Mouse (Mus musculus) CH12.LX (cell line): ENCODE measurements at regions not wholly inside any gene's neighbourhood (a gene's known extent, or its start where the extent isn't known, plus 50 kb on each side); places are given as distances from the start of the nearest gene placed in this dataset.

Experiments
- DNase-seq: peaks from one replicate; pipeline ENCODE4 v3.0.0-alpha.2; 2013; ENCODE audit errors: extremely low read depth
- H3K27ac ChIP-seq: 2 replicates; pipeline ENCODE4 v1.5.1; 2012; ENCODE audit warnings: low read depth, mild to moderate bottlenecking, control low read depth, moderate library complexity; ENCODE audit not compliant: insufficient read depth
- H3K27me3 ChIP-seq: replicated peaks from 2 replicates; pipeline ENCODE3; 2012; ENCODE audit warnings: inconsistent platforms
- H3K36me3 ChIP-seq, 2 experiments: replicated peaks in 1 of 2; 2 replicates each; pipeline versions ENCODE3 to v1.6.1; 2012; ENCODE audit warnings: inconsistent platforms in 1 of 2, low read length in 1 of 2, mild to moderate bottlenecking in 1 of 2, mixed read lengths in 1 of 2, moderate library complexity in 1 of 2; ENCODE audit not compliant: control insufficient read depth in 1 of 2, insufficient read depth in 1 of 2
- H3K4me1 ChIP-seq, 2 experiments: 2 replicates each; pipeline ENCODE4 v1.6.1; 2012; ENCODE audit warnings: inconsistent platforms in 1 of 2, moderate library complexity in 1 of 2; ENCODE audit not compliant: insufficient read depth in 2 of 2, control insufficient read depth in 1 of 2
- H3K4me2 ChIP-seq: 2 replicates; pipeline ENCODE4 v1.6.1; 2012; ENCODE audit warnings: low read depth, mild to moderate bottlenecking, control low read depth; ENCODE audit not compliant: poor library complexity, insufficient read depth, severe bottlenecking
- H3K4me3 ChIP-seq, 3 experiments: fragments of 150-350 bp in 1 of 3; sonication (generic) in 1 of 3; replicated peaks in 1 of 3; 2 replicates each; pipeline versions ENCODE3 to v1.5.1; 2011 to 2012; ENCODE audit warnings: low read depth in 2 of 3, low read length in 2 of 3, mild to moderate bottlenecking in 2 of 3, moderate library complexity in 2 of 3, control low read depth in 1 of 3, improper control_type of control experiment in 1 of 3, inconsistent platforms in 1 of 3, mixed read lengths in 1 of 3; ENCODE audit not compliant: poor library complexity in 1 of 3
- H3K79me2 ChIP-seq: replicated peaks from 2 replicates; pipeline ENCODE4 v1.6.1; 2012; ENCODE audit warnings: mild to moderate bottlenecking, moderate library complexity; ENCODE audit not compliant: control insufficient read depth, poor library complexity, insufficient read depth, severe bottlenecking; ENCODE audit errors: extremely low read depth
- H3K9ac ChIP-seq: 2 replicates; pipeline ENCODE4 v1.6.1; 2012; ENCODE audit warnings: low read depth, mild to moderate bottlenecking, control low read depth, moderate library complexity; ENCODE audit not compliant: insufficient read depth
- H3K9me3 ChIP-seq: replicated peaks from 2 replicates; pipeline ENCODE3; 2012; ENCODE audit warnings: low read length, inconsistent platforms, mixed read lengths
- CTCF ChIP-seq, 2 experiments: IDR thresholded peaks in 1 of 2; conservative IDR thresholded peaks in 1 of 2; 2 replicates each; pipeline ENCODE4 v1.5.1; 2011 to 2012; ENCODE audit warnings: low read depth in 2 of 2, low read length in 2 of 2, improper control_type of control experiment in 1 of 2, inconsistent platforms in 1 of 2, mild to moderate bottlenecking in 1 of 2, moderate library complexity in 1 of 2
- EP300 ChIP-seq: IDR thresholded peaks from 2 replicates; pipeline ENCODE4 v1.6.1; 2011; ENCODE audit warnings: low read length, improper control_type of control experiment
- ETS1 ChIP-seq: conservative IDR thresholded peaks from 2 replicates; pipeline ENCODE4 v1.6.1; 2012; ENCODE audit warnings: low read depth, mild to moderate bottlenecking, inconsistent platforms, low read length, improper control_type of control experiment, moderate library complexity
- HCFC1 ChIP-seq: IDR thresholded peaks from 2 replicates; pipeline ENCODE4 v1.6.1; 2012; ENCODE audit warnings: low read depth, mild to moderate bottlenecking, inconsistent platforms, low read length, improper control_type of control experiment
- JUND ChIP-seq: conservative IDR thresholded peaks from 2 replicates; pipeline ENCODE4 v1.6.1; 2011; ENCODE audit warnings: low read depth, low read length, improper control_type of control experiment
- MAFK ChIP-seq: IDR thresholded peaks from 2 replicates; pipeline ENCODE4 v1.6.1; 2011; ENCODE audit warnings: low read length, improper control_type of control experiment; ENCODE audit not compliant: insufficient replicate concordance
- MAX ChIP-seq: IDR thresholded peaks from 2 replicates; pipeline ENCODE4 v1.6.1; 2011; ENCODE audit warnings: low read length, improper control_type of control experiment
- MEF2A ChIP-seq: IDR thresholded peaks from 2 replicates; pipeline ENCODE4 v1.6.1; 2014; ENCODE audit warnings: low read depth, mild to moderate bottlenecking, inconsistent platforms, low read length, improper control_type of control experiment, borderline replicate concordance
- MXI1 ChIP-seq: IDR thresholded peaks from 2 replicates; pipeline ENCODE4 v1.6.1; 2011; ENCODE audit warnings: mild to moderate bottlenecking, low read depth, low read length, improper control_type of control experiment
- NELFE ChIP-seq: IDR thresholded peaks from 2 replicates; pipeline ENCODE4 v1.6.1; 2011; ENCODE audit warnings: low read depth, low read length, improper control_type of control experiment
- NRF1 ChIP-seq: IDR thresholded peaks from 2 replicates; pipeline ENCODE4 v1.6.1; 2014; ENCODE audit warnings: low read depth, mild to moderate bottlenecking, inconsistent platforms, low read length, improper control_type of control experiment, moderate library complexity
- POLR2A ChIP-seq: IDR thresholded peaks from 2 replicates; pipeline ENCODE4 v1.6.1; 2011; ENCODE audit warnings: low read depth, mild to moderate bottlenecking, improper control_type of control experiment, low read length
- POLR2AphosphoS2 ChIP-seq: IDR thresholded peaks from 2 replicates; pipeline ENCODE4 v1.6.1; 2011; ENCODE audit warnings: low read depth, low read length, improper control_type of control experiment
- TBP ChIP-seq: conservative IDR thresholded peaks from 2 replicates; pipeline ENCODE4 v1.6.1; 2011; ENCODE audit warnings: low read depth, low read length, improper control_type of control experiment
- UBTF ChIP-seq: IDR thresholded peaks from 2 replicates; pipeline ENCODE4 v1.6.1; 2012; ENCODE audit warnings: low read depth, mild to moderate bottlenecking, inconsistent platforms, low read length, improper control_type of control experiment, moderate library complexity
- USF1 ChIP-seq: IDR thresholded peaks from 2 replicates; pipeline ENCODE4 v1.6.1; 2014; ENCODE audit warnings: low read depth, mild to moderate bottlenecking, inconsistent platforms, low read length, improper control_type of control experiment
- ZNF384 ChIP-seq: IDR thresholded peaks from 2 replicates; pipeline ENCODE4 v1.6.1; 2012; ENCODE audit warnings: low read depth, low read length, improper control_type of control experiment, inconsistent platforms
- dilution Hi-C: fragments of 300-500 bp; cut with MboI; formaldehyde crosslinking; loops from 2 replicates; pipeline ENCODE4 v1.14.3; 2020; ENCODE audit warnings: low sequenced_read_pairs; ENCODE audit not compliant: extremely low pct_unique_long_range_greater_than_20kb, extremely low pct_ligation_motif_present
- in situ Hi-C: fragments of 300-500 bp; cut with MboI; formaldehyde crosslinking; loops from 3 replicates; pipeline ENCODE4 v1.14.3; 2019; ENCODE audit warnings: low sequenced_read_pairs, low pct_ligation_motif_present, low pct_unique_long_range_greater_than_20kb, mixed read lengths

- no peak for DNase-seq
- H3K4me2 ChIP-seq = no peak overlapping the region
- peaks cover 31% of the 10 kb centered on the region for H3K27me3 ChIP-seq
- no peak overlapping the region for H3K9ac ChIP-seq
- H3K4me1 ChIP-seq = no peaks in the 10 kb centered on the region
- no peaks in the 10 kb centered on the region for H3K79me2 ChIP-seq
- in situ Hi-C loops (no loop called here), dilution Hi-C loops (no loop called here)
- no peaks in the 10 kb centered on the region for H3K36me3 ChIP-seq
- no peaks in the 10 kb centered on the region for H3K9me3 ChIP-seq
- no peak overlapping the region for H3K27ac ChIP-seq
- H3K4me3 ChIP-seq = no peak overlapping the region
- no peak for TF ChIP-seq MEF2A
- no peak for TF ChIP-seq EP300
- TF ChIP-seq NELFE = no peak
- no peak for TF ChIP-seq JUND
- no peak for TF ChIP-seq TBP
- TF ChIP-seq CTCF (conservative IDR thresholded peaks at IDR 0.05 in 1 of 2, IDR thresholded peaks at IDR 0.05 in 1 of 2; ENCODE audit: low read depth in 2 of 2, low read length in 2 of 2) = no peak
Measured at GRCm38 (mm10) chr6:107924200-107924735, 140.6 kb upstream of the Setmar start.

GRCm38 (mm10) chr6:107930439-107931173 is 134.2 kb upstream of the Setmar start:
- no peak overlapping the region for H3K4me3 ChIP-seq
- no peaks in the 10 kb centered on the region for H3K9me3 ChIP-seq
- H3K27me3 ChIP-seq = peaks cover 62% of the 10 kb centered on the region
- H3K79me2 ChIP-seq = no peaks in the 10 kb centered on the region
- dilution Hi-C loops = no loop called here
- H3K9ac ChIP-seq = no peak overlapping the region
- no peak overlapping the region for H3K4me2 ChIP-seq
- H3K27ac ChIP-seq = no peak overlapping the region
- H3K4me1 ChIP-seq = no peaks in the 10 kb centered on the region
- DNase-seq = no peak
- H3K36me3 ChIP-seq = no peaks in the 10 kb centered on the region
- no peak for TF ChIP-seq USF1
- no peak for TF ChIP-seq EP300
- no peak for TF ChIP-seq POLR2A
- no peak for TF ChIP-seq POLR2AphosphoS2
- TF ChIP-seq HCFC1 = no peak
- TF ChIP-seq NRF1 = no peak
- no peak for TF ChIP-seq CTCF (conservative IDR thresholded peaks at IDR 0.05 in 1 of 2, IDR thresholded peaks at IDR 0.05 in 1 of 2; ENCODE audit: low read depth in 2 of 2, low read length in 2 of 2)
- no peak for TF ChIP-seq MXI1
- in situ Hi-C loops = no loop called here

GRCm38 (mm10) chr6:107931174-107931557 is 133.7 kb upstream of the Setmar start:
- Histone ChIP-seq H3K9ac (no peak overlapping the region), H3K4me2 (no peak overlapping the region), H3K79me2 (no peaks in the 10 kb centered on the region), H3K27ac (no peak overlapping the region), H3K27me3 (peaks cover 67% of the 10 kb centered on the region), H3K9me3 (no peaks in the 10 kb centered on the region), H3K36me3 (no peaks in the 10 kb centered on the region), H3K4me1 (no peaks in the 10 kb centered on the region), H3K4me3 (no peak overlapping the region)
- TF ChIP-seq MEF2A = no peak
- TF ChIP-seq MXI1 = no peak
- no peak for TF ChIP-seq ZNF384
- TF ChIP-seq NELFE = no peak
- no peak for TF ChIP-seq POLR2A
- no peak for TF ChIP-seq UBTF
- TF ChIP-seq MAX = no peak
- no peak for TF ChIP-seq MAFK
- TF ChIP-seq TBP = no peak
- TF ChIP-seq CTCF (conservative IDR thresholded peaks at IDR 0.05 in 1 of 2, IDR thresholded peaks at IDR 0.05 in 1 of 2; ENCODE audit: low read depth in 2 of 2, low read length in 2 of 2) = no peak
- TF ChIP-seq ETS1 = no peak
- DNase-seq = no peak
- in situ Hi-C loops = no loop called here
- dilution Hi-C loops = no loop called here
